Comparison of ENCODE assay signal across 24 mouse cellular contexts in genomic region chr16:95835941-95836340, GRCm38 (mm10).
A peak's percentile ranks its signal among the peaks of the same experiment; 100 is the strongest.
DNase-seq lines count a peak whose midpoint lies in the region; ATAC-seq and TF ChIP-seq lines count a peak whose summit lies in the region.
"Had no signal": no experiment of that assay in that cellular context is flagged by ENCODE, and none has a peak within 500 bp of the region (broad histone marks: within the 10 kb centered on the region; RNA-seq: fewer than 3 reads in every experiment).

No protein-coding gene starts in this region.

- H3K4me1 ChIP-seq in CH12.LX (ENCODE audit: control insufficient read depth in 1 of 2, insufficient read depth in 2 of 2): peaks cover 23 to 56% of the 10 kb centered on the region in 2 experiments
- H3K4me1 ChIP-seq in embryonic facial prominence, embryonic 13.5 days: peaks cover 48% of the 10 kb centered on the region
- H3K4me1 ChIP-seq in limb, embryonic 13.5 days: peaks cover 43% of the 10 kb centered on the region

- no peak for ATAC-seq in embryonic facial prominence, embryonic 13.5 days (ENCODE audit: insufficient number of reproducible peaks, insufficient read depth, low FRiP score, low TSS enrichment, low read depth)
- no peak for ATAC-seq in limb, embryonic 13.5 days (ENCODE audit: low FRiP score, low read depth)
- ATAC-seq: activated CD4-positive, CD25-positive, alpha-beta regulatory T cell, adult 4 months; forebrain, embryonic 13.5 days; forebrain, postnatal 0 days; hindbrain, postnatal 0 days; Patski had no signal

- H3K36me3 ChIP-seq in CH12.LX (replicated peaks in 1 of 2; ENCODE audit: control insufficient read depth in 1 of 2, insufficient read depth in 1 of 2, low read length in 1 of 2): no peaks in the 10 kb centered on the region
- no peaks in the 10 kb centered on the region for H3K36me3 ChIP-seq in embryonic facial prominence, embryonic 13.5 days
- no peaks in the 10 kb centered on the region for H3K36me3 ChIP-seq in limb, embryonic 13.5 days
- H3K36me3 ChIP-seq: heart, embryonic 10.5 days; heart, embryonic 15.5 days; hindbrain, embryonic 13.5 days had no signal

- TF ChIP-seq EP300 in CH12.LX (IDR thresholded peaks at IDR 0.05; ENCODE audit: low read length): peak; percentile 30; the same call in 1 of the 2 replicates

- H3K79me2 ChIP-seq in CH12.LX (replicated peaks; ENCODE audit: control insufficient read depth, extremely low read depth, insufficient read depth, poor library complexity, severe bottlenecking): no peaks in the 10 kb centered on the region

- H3K9me3 ChIP-seq in CH12.LX (replicated peaks; ENCODE audit: low read length): no peaks in the 10 kb centered on the region
- no peaks in the 10 kb centered on the region for H3K9me3 ChIP-seq in embryonic facial prominence, embryonic 13.5 days
- H3K9me3 ChIP-seq in limb, embryonic 13.5 days: no peaks in the 10 kb centered on the region
- H3K9me3 ChIP-seq: forebrain, embryonic 13.5 days; heart, embryonic 10.5 days; heart, embryonic 15.5 days; hindbrain, embryonic 13.5 days had no signal

- dilution Hi-C loops in CH12.LX (cut with MboI; ENCODE audit: extremely low pct_ligation_motif_present, extremely low pct_unique_long_range_greater_than_20kb, low sequenced_read_pairs): no loop called here

- no peak overlapping the region for H3K27ac ChIP-seq in CH12.LX (ENCODE audit: insufficient read depth, low read depth)
- H3K27ac ChIP-seq in embryonic facial prominence, embryonic 13.5 days: 0 out of 2 replicates have a peak overlapping the region, but pooled peaks have one; percentile 87
- H3K27ac ChIP-seq in limb, embryonic 13.5 days: peak overlapping the region; percentile 73; the same call in 1 of the 2 replicates
- H3K27ac ChIP-seq: forebrain, embryonic 13.5 days; heart, embryonic 10.5 days; heart, embryonic 15.5 days; hindbrain, embryonic 13.5 days; hindbrain, postnatal 0 days had no signal

- TF ChIP-seq CTCF in CH12.LX (conservative IDR thresholded peaks at IDR 0.05 in 1 of 2, IDR thresholded peaks at IDR 0.05 in 1 of 2; ENCODE audit: low read depth in 2 of 2, low read length in 2 of 2): no peak

- H3K27me3 ChIP-seq in CH12.LX (replicated peaks): no peaks in the 10 kb centered on the region
- H3K27me3 ChIP-seq in embryonic facial prominence, embryonic 13.5 days: no peaks in the 10 kb centered on the region; the same call in 1 of the 2 replicates
- H3K27me3 ChIP-seq in limb, embryonic 13.5 days: no peaks in the 10 kb centered on the region
- H3K27me3 ChIP-seq: forebrain, embryonic 13.5 days; heart, embryonic 15.5 days; hindbrain, embryonic 13.5 days; Patski had no signal

- 94% methylated on average over 1 of the region's 1 CpGs for WGBS in embryonic facial prominence, embryonic 13.5 days
- WGBS in limb, embryonic 13.5 days: 95% methylated on average over 1 of the region's 1 CpGs

- no peak overlapping the region for H3K4me2 ChIP-seq in CH12.LX (ENCODE audit: insufficient read depth, low read depth, poor library complexity, severe bottlenecking)
- no peak overlapping the region for H3K4me2 ChIP-seq in embryonic facial prominence, embryonic 13.5 days
- no peak overlapping the region for H3K4me2 ChIP-seq in limb, embryonic 13.5 days (replicated peaks)
- H3K4me2 ChIP-seq: forebrain, embryonic 13.5 days; heart, embryonic 15.5 days; hindbrain, embryonic 13.5 days had no signal

- TF ChIP-seq RAD21 in CH12.LX (IDR thresholded peaks at IDR 0.05; ENCODE audit: low read depth, low read length): no peak

- no peak for TF ChIP-seq POLR2A in CH12.LX (IDR thresholded peaks at IDR 0.05; ENCODE audit: low read depth, low read length)

- peak; percentile 70 for DNase-seq in adrenal gland, adult 2 months
- DNase-seq in adrenal gland, adult 18-20 months (ENCODE audit: low spot score in 2 of 2): no peak
- DNase-seq in CH12.LX (ENCODE audit: extremely low read depth): no peak
- DNase-seq in gastrocnemius, postnatal 25 days: no peak
- DNase-seq in heart, adult 9 months (ENCODE audit: low spot score in 2 of 2): no peak
- DNase-seq: adrenal gland, postnatal 25 days; cerebellum, adult 11 months; cerebellum, adult 8-10 months; cerebellum, postnatal 14 days; embryo, embryonic 11 days; forebrain, postnatal 0 days; gastrocnemius, postnatal 36 days; heart, adult 11 months; heart, postnatal 14 days; kidney, adult 11 months had no signal

- in situ Hi-C loops in CH12.LX (cut with MboI; ENCODE audit: low pct_ligation_motif_present, low pct_unique_long_range_greater_than_20kb, low sequenced_read_pairs): no loop called here

- no peak overlapping the region for H3K9ac ChIP-seq in CH12.LX (ENCODE audit: insufficient read depth, low read depth)
- H3K9ac ChIP-seq in embryonic facial prominence, embryonic 13.5 days: no peak overlapping the region
- H3K9ac ChIP-seq in limb, embryonic 13.5 days: no peak overlapping the region
- H3K9ac ChIP-seq: forebrain, embryonic 13.5 days; forebrain, postnatal 0 days; heart, embryonic 15.5 days; hindbrain, embryonic 13.5 days had no signal

- H3K4me3 ChIP-seq in CH12.LX (replicated peaks in 1 of 3; ENCODE audit: low read depth in 2 of 3, low read length in 2 of 3, poor library complexity in 1 of 3): no peak overlapping the region
- H3K4me3 ChIP-seq in embryonic facial prominence, embryonic 13.5 days: no peak overlapping the region
- H3K4me3 ChIP-seq in limb, embryonic 13.5 days: no peak overlapping the region
- H3K4me3 ChIP-seq: forebrain, embryonic 13.5 days; heart, embryonic 10.5 days; heart, embryonic 15.5 days; hindbrain, embryonic 13.5 days had no signal

TF ChIP-seq in CH12.LX, 34 proteins besides CTCF, POLR2A, EP300 and RAD21:
- TF ChIP-seq ELF1 (IDR thresholded peaks at IDR 0.05; ENCODE audit: low read depth, low read length): no peak
- no peak for TF ChIP-seq JUND (conservative IDR thresholded peaks at IDR 0.05; ENCODE audit: low read depth, low read length)
- TF ChIP-seq MAX (IDR thresholded peaks at IDR 0.05; ENCODE audit: low read length): no peak
- TF ChIP-seq SIN3A (IDR thresholded peaks at IDR 0.05; ENCODE audit: low read length): no peak
